Mouse (Mus musculus): ENCODE measurements around the gene Apopt1. TPM values are rescaled to one million over a fixed set of nuclear protein-coding genes. Genes with fewer than 3 reads are reported as not detected.
"Not testable (repeated sequence)": the region's sequence is repeated elsewhere in the genome, so short reads cannot be mapped to it uniquely, and the experiment has no call there.

Gene Apopt1
- polyA plus RNA-seq, 1 experiment from 2014 or later, result 57.3 TPM

- 47% methylated on average over 8 of the region's 8 CpGs for WGBS
- peaks cover 11% of the 10 kb centered on the region; the same call in 1 of the 2 replicates for H3K4me1 ChIP-seq
- H3K4me2 ChIP-seq (replicated peaks), result no peak overlapping the region
- peaks cover 5% of the 10 kb centered on the region for H3K36me3 ChIP-seq
- no peak overlapping the region for H3K27ac ChIP-seq
- no peak overlapping the region for H3K4me3 ChIP-seq
- H3K9me3 ChIP-seq, result no peaks in the 10 kb centered on the region
- no peak overlapping the region for H3K9ac ChIP-seq
- no peaks in the 10 kb centered on the region for H3K27me3 ChIP-seq (replicated peaks)
- ATAC-seq (ENCODE audit: low FRiP score, low read depth), result no peak
These were observed 5.6 kb downstream of the Apopt1 start for GRCm38 (mm10) chr12:111718656-111719055.

GRCm38 (mm10) chr12:111720222-111720621 is 7.2 kb downstream of the Apopt1 start:
- H3K4me1 ChIP-seq, result 0 out of 2 replicates have a peak, but pooled peaks cover 7% of the 10 kb centered on the region
- no peaks in the 10 kb centered on the region for H3K27me3 ChIP-seq (replicated peaks)
- ATAC-seq (ENCODE audit: low FRiP score, low read depth), result no peak
- 79% methylated on average over 4 of the region's 4 CpGs for WGBS
- H3K9ac ChIP-seq, result no peak overlapping the region
- H3K27ac ChIP-seq, result no peak overlapping the region
- H3K4me3 ChIP-seq, result no peak overlapping the region
- H3K36me3 ChIP-seq, result peaks cover 19% of the 10 kb centered on the region
- H3K9me3 ChIP-seq, result no peaks in the 10 kb centered on the region
- H3K4me2 ChIP-seq (replicated peaks), result no peak overlapping the region

GRCm38 (mm10) chr12:111722654-111723053 is 9.6 kb downstream of the Apopt1 start:
- Histone ChIP-seq H3K4me2 (replicated peaks) (no peak overlapping the region), H3K36me3 (peaks cover 31% of the 10 kb centered on the region), H3K9ac (no peak overlapping the region), H3K4me1 (0 out of 2 replicates have a peak, but pooled peaks cover 7% of the 10 kb centered on the region), H3K9me3 (no peaks in the 10 kb centered on the region), H3K27me3 (replicated peaks) (no peaks in the 10 kb centered on the region), H3K27ac (no peak overlapping the region), H3K4me3 (no peak overlapping the region)
- 74% methylated on average over 9 of the region's 9 CpGs for WGBS
- ATAC-seq (ENCODE audit: low FRiP score, low read depth), result no peak

GRCm38 (mm10) chr12:111724638-111725337 is 11.7 kb downstream of the Apopt1 start:
- Histone ChIP-seq H3K27me3 (replicated peaks) (no peaks in the 10 kb centered on the region), H3K4me1 (0 out of 2 replicates have a peak, but pooled peaks cover 7% of the 10 kb centered on the region), H3K9me3 (no peaks in the 10 kb centered on the region), H3K4me3 (no peak overlapping the region), H3K4me2 (replicated peaks) (no peak overlapping the region), H3K27ac (no peak overlapping the region), H3K36me3 (peaks cover 39% of the 10 kb centered on the region), H3K9ac (0 out of 2 replicates have a peak overlapping the region, but pooled peaks have one; percentile 3)
- 53% methylated on average over 6 of the region's 6 CpGs for WGBS
- no peak for ATAC-seq (ENCODE audit: low FRiP score, low read depth)

GRCm38 (mm10) chr12:111725338-111726121 is 12.5 kb downstream of the Apopt1 start:
- H3K9ac ChIP-seq, result no peak overlapping the region
- 74% methylated on average over 12 of the region's 12 CpGs for WGBS
- H3K36me3 ChIP-seq, result peaks cover 41% of the 10 kb centered on the region

GRCm38 (mm10) chr12:111726122-111726463 is 13.0 kb downstream of the Apopt1 start:
- Histone ChIP-seq H3K36me3 (peaks cover 41% of the 10 kb centered on the region), H3K27me3 (replicated peaks) (no peaks in the 10 kb centered on the region), H3K9ac (no peak overlapping the region), H3K27ac (no peak overlapping the region), H3K4me2 (replicated peaks) (no peak overlapping the region), H3K4me1 (0 out of 2 replicates have a peak, but pooled peaks cover 7% of the 10 kb centered on the region), H3K4me3 (no peak overlapping the region), H3K9me3 (no peaks in the 10 kb centered on the region)
- no peak for ATAC-seq (ENCODE audit: low FRiP score, low read depth)
- 75% methylated on average over 4 of the region's 4 CpGs for WGBS

More at GRCm38 (mm10) chr12:111725338-111726121, 12.5 kb downstream of the Apopt1 start:
- no peaks in the 10 kb centered on the region for H3K9me3 ChIP-seq
- 0 out of 2 replicates have a peak, but pooled peaks cover 7% of the 10 kb centered on the region for H3K4me1 ChIP-seq
- H3K27ac ChIP-seq, result no peak overlapping the region
- no peak overlapping the region for H3K4me3 ChIP-seq
- H3K27me3 ChIP-seq (replicated peaks), result no peaks in the 10 kb centered on the region
- ATAC-seq (ENCODE audit: low FRiP score, low read depth), result no peak
- H3K4me2 ChIP-seq (replicated peaks), result no peak overlapping the region

- ATAC-seq (ENCODE audit: low FRiP score, low read depth), result no peak
- Histone ChIP-seq H3K36me3 (peaks cover 49% of the 10 kb centered on the region), H3K27ac (no peak overlapping the region), H3K4me1 (peaks cover 7% of the 10 kb centered on the region; the same call in 1 of the 2 replicates), H3K27me3 (replicated peaks) (no peaks in the 10 kb centered on the region), H3K9me3 (no peaks in the 10 kb centered on the region), H3K4me3 (no peak overlapping the region), H3K9ac (no peak overlapping the region), H3K4me2 (replicated peaks) (no peak overlapping the region)
- 92% methylated on average over 1 of the region's 1 CpGs for WGBS
These were observed 14.9 kb downstream of the Apopt1 start for GRCm38 (mm10) chr12:111727956-111728355.

- Histone ChIP-seq H3K27ac (no peak overlapping the region), H3K9me3 (no peaks in the 10 kb centered on the region), H3K4me2 (replicated peaks) (peak overlapping the region; percentile 36), H3K36me3 (peaks cover 23% of the 10 kb centered on the region), H3K27me3 (replicated peaks) (no peaks in the 10 kb centered on the region), H3K9ac (0 out of 2 replicates have a peak overlapping the region, but pooled peaks have one; percentile 17), H3K4me3 (no peak overlapping the region), H3K4me1 (no peaks in the 10 kb centered on the region; the same call in 1 of the 2 replicates)
- ATAC-seq (ENCODE audit: low FRiP score, low read depth), result peak; percentile 86
- 32% methylated on average over 30 of the region's 30 CpGs for WGBS
These were observed 19.1 kb downstream of the Apopt1 start for GRCm38 (mm10) chr12:111731822-111732807.

- 0 out of 2 replicates have a peak overlapping the region, but pooled peaks have one; percentile 17 for H3K9ac ChIP-seq
- no peaks in the 10 kb centered on the region for H3K9me3 ChIP-seq
- peaks cover 16% of the 10 kb centered on the region; the same call in 1 of the 2 replicates for H3K36me3 ChIP-seq
- 66% methylated on average over 5 of the region's 5 CpGs for WGBS
- ATAC-seq (ENCODE audit: low FRiP score, low read depth), result 0 out of 2 replicates have a peak, but pooled peaks have one; percentile 20
- H3K4me3 ChIP-seq, result no peak overlapping the region
- H3K4me2 ChIP-seq (replicated peaks), result peak overlapping the region; percentile 36; the same call in 1 of the 2 replicates
- H3K27ac ChIP-seq, result no peak overlapping the region
- no peaks in the 10 kb centered on the region for H3K27me3 ChIP-seq (replicated peaks)
- no peaks in the 10 kb centered on the region; the same call in 1 of the 2 replicates for H3K4me1 ChIP-seq
These were observed 19.9 kb downstream of the Apopt1 start for GRCm38 (mm10) chr12:111732921-111733320.

GRCm38 (mm10) chr12:111734912-111735311 is 21.9 kb downstream of the Apopt1 start:
- H3K27ac ChIP-seq, result no peak overlapping the region
- H3K9me3 ChIP-seq, result no peaks in the 10 kb centered on the region
- H3K36me3 ChIP-seq, result peaks cover 9% of the 10 kb centered on the region; the same call in 1 of the 2 replicates
- 87% methylated on average over 3 of the region's 3 CpGs for WGBS
- H3K27me3 ChIP-seq (replicated peaks), result no peaks in the 10 kb centered on the region
- no peak overlapping the region for H3K4me2 ChIP-seq (replicated peaks)
- H3K4me1 ChIP-seq, result no peaks in the 10 kb centered on the region; the same call in 1 of the 2 replicates
- no peak for ATAC-seq (ENCODE audit: low FRiP score, low read depth)
- H3K9ac ChIP-seq, result no peak overlapping the region
- no peak overlapping the region for H3K4me3 ChIP-seq

GRCm38 (mm10) chr12:111736676-111737075 is 23.6 kb downstream of the Apopt1 start:
- not testable (repeated sequence) for H3K36me3 ChIP-seq; H3K4me2 ChIP-seq (replicated peaks); H3K9me3 ChIP-seq; H3K27me3 ChIP-seq (replicated peaks); H3K4me3 ChIP-seq; H3K9ac ChIP-seq; H3K4me1 ChIP-seq; H3K27ac ChIP-seq; ATAC-seq (ENCODE audit: low FRiP score, low read depth)
- WGBS, result 91% methylated on average over 8 of the region's 8 CpGs

All from neural tube, embryonic 12.5 days (tissue).